Mouse (Mus musculus): Measurements from ENCODE around the gene Myf6. TPM values are rescaled to one million over a fixed set of nuclear protein-coding genes. Genes with fewer than 3 reads are reported as not detected.

Myf6 gene
- total and polyA plus RNA-seq, 3 experiments, result not detected

DNA sequence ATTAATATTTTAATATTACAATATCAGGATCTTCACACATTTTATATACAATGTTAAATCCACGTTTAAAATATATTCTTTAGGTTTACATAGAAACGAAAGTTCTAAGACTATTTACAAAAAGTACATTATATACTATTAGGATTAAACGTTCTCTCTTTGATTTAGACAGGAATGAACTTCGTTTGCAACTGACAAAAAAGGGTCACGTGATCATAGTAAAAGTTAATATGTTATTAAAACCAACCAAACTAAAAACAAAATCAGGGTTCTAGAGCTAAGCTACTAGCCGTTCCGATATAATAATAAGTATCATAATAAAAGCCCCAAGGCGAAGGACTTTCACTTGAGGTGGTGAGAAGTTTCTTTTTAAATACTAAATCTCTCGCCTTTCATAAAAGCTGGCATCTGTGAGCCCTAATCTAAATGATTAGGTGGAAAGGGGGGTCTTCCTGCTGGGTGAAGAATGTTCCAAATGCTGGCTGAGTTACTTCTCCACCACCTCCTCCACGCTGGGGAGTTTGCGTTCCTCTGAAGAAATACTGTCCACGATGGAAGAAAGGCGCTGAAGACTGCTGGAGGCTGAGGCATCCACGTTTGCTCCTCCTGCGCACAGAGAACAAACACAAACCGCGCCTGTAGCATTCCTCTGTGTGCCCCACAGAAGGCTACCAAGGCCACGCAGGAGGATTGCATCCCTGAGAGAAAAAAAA, 1.5 kb downstream of the Myf6 start:
- no peak overlapping the region for H3K4me3 ChIP-seq (replicated peaks in 1 of 3; ENCODE audit: low read depth in 2 of 3, low read length in 2 of 3, poor library complexity in 1 of 3)
- in situ Hi-C loops (cut with MboI; ENCODE audit: low pct_ligation_motif_present, low pct_unique_long_range_greater_than_20kb, low sequenced_read_pairs), result no loop called here
- no peak overlapping the region for H3K4me2 ChIP-seq (ENCODE audit: insufficient read depth, low read depth, poor library complexity, severe bottlenecking)

GRCm38 (mm10) chr10:107488654-107489315, 5.8 kb downstream of the Myf6 start:
- Histone ChIP-seq H3K9ac (ENCODE audit: insufficient read depth, low read depth) (no peak overlapping the region), H3K9me3 (replicated peaks; ENCODE audit: low read length) (peaks cover 59% of the 10 kb centered on the region), H3K27ac (ENCODE audit: insufficient read depth, low read depth) (no peak overlapping the region), H3K36me3 (replicated peaks in 1 of 2; ENCODE audit: control insufficient read depth in 1 of 2, insufficient read depth in 1 of 2, low read length in 1 of 2) (no peaks in the 10 kb centered on the region), H3K79me2 (replicated peaks; ENCODE audit: control insufficient read depth, extremely low read depth, insufficient read depth, poor library complexity, severe bottlenecking) (no peaks in the 10 kb centered on the region), H3K4me1 (ENCODE audit: control insufficient read depth in 1 of 2, insufficient read depth in 2 of 2) (no peaks in the 10 kb centered on the region), H3K27me3 (replicated peaks) (no peaks in the 10 kb centered on the region), H3K4me2 (ENCODE audit: insufficient read depth, low read depth, poor library complexity, severe bottlenecking) (no peak overlapping the region), H3K4me3 (replicated peaks in 1 of 3; ENCODE audit: low read depth in 2 of 3, low read length in 2 of 3, poor library complexity in 1 of 3) (no peak overlapping the region)
- DNase-seq (ENCODE audit: extremely low read depth), result no peak
- dilution Hi-C loops (cut with MboI; ENCODE audit: extremely low pct_ligation_motif_present, extremely low pct_unique_long_range_greater_than_20kb, low sequenced_read_pairs), result no loop called here
- in situ Hi-C loops (cut with MboI; ENCODE audit: low pct_ligation_motif_present, low pct_unique_long_range_greater_than_20kb, low sequenced_read_pairs), result no loop called here
- TF ChIP-seq IRF4 (IDR thresholded peaks at IDR 0.05; ENCODE audit: low read depth, low read length), result no peak
- no peak for TF ChIP-seq JUND (conservative IDR thresholded peaks at IDR 0.05; ENCODE audit: low read depth, low read length)
- no peak for TF ChIP-seq POLR2A (IDR thresholded peaks at IDR 0.05; ENCODE audit: low read depth, low read length)
- TF ChIP-seq HCFC1 (IDR thresholded peaks at IDR 0.05; ENCODE audit: low read depth, low read length), result no peak
- no peak for TF ChIP-seq PAX5 (IDR thresholded peaks at IDR 0.05; ENCODE audit: low read length)
- TF ChIP-seq MAZ (IDR thresholded peaks at IDR 0.05; ENCODE audit: low read depth, low read length), result no peak
- TF ChIP-seq NRF1 (IDR thresholded peaks at IDR 0.05; ENCODE audit: low read depth, low read length), result no peak
- no peak for TF ChIP-seq UBTF (IDR thresholded peaks at IDR 0.05; ENCODE audit: low read depth, low read length)
- TF ChIP-seq JUN (IDR thresholded peaks at IDR 0.05; ENCODE audit: insufficient read depth, low read depth, low read length), result no peak
- no peak for TF ChIP-seq ELF1 (IDR thresholded peaks at IDR 0.05; ENCODE audit: low read depth, low read length)
- no peak for TF ChIP-seq ZKSCAN1 (IDR thresholded peaks at IDR 0.05; ENCODE audit: borderline replicate concordance, low read depth, low read length)
- TF ChIP-seq E2F4 (IDR thresholded peaks at IDR 0.05; ENCODE audit: insufficient replicate concordance, low read depth, low read length), result no peak
- no peak for TF ChIP-seq MAX (IDR thresholded peaks at IDR 0.05; ENCODE audit: low read length)

More for the DNA sequence above, 1.5 kb downstream of the Myf6 start:
- H3K27ac ChIP-seq (ENCODE audit: insufficient read depth, low read depth), result no peak overlapping the region
- TF ChIP-seq SIN3A (IDR thresholded peaks at IDR 0.05; ENCODE audit: low read length), result no peak
- TF ChIP-seq SMC3 (IDR thresholded peaks at IDR 0.05; ENCODE audit: low read depth, low read length), result no peak
- no peak for TF ChIP-seq CHD1 (IDR thresholded peaks at IDR 0.05; ENCODE audit: low read depth, low read length)
- no peak for TF ChIP-seq CHD2 (IDR thresholded peaks at IDR 0.05; ENCODE audit: low read length)
- no peak for TF ChIP-seq TBP (conservative IDR thresholded peaks at IDR 0.05; ENCODE audit: low read depth, low read length)
- TF ChIP-seq TCF12 (IDR thresholded peaks at IDR 0.05; ENCODE audit: low read depth, low read length), result no peak
- TF ChIP-seq EP300 (IDR thresholded peaks at IDR 0.05; ENCODE audit: low read length), result no peak
- DNase-seq (ENCODE audit: extremely low read depth), result no peak
- H3K4me1 ChIP-seq (ENCODE audit: control insufficient read depth in 1 of 2, insufficient read depth in 2 of 2), result no peaks in the 10 kb centered on the region
- dilution Hi-C loops (cut with MboI; ENCODE audit: extremely low pct_ligation_motif_present, extremely low pct_unique_long_range_greater_than_20kb, low sequenced_read_pairs), result no loop called here
- H3K9ac ChIP-seq (ENCODE audit: insufficient read depth, low read depth), result no peak overlapping the region
- H3K9me3 ChIP-seq (replicated peaks; ENCODE audit: low read length), result peaks cover 43% of the 10 kb centered on the region
- no peaks in the 10 kb centered on the region for H3K79me2 ChIP-seq (replicated peaks; ENCODE audit: control insufficient read depth, extremely low read depth, insufficient read depth, poor library complexity, severe bottlenecking)
- no peaks in the 10 kb centered on the region for H3K36me3 ChIP-seq (replicated peaks in 1 of 2; ENCODE audit: control insufficient read depth in 1 of 2, insufficient read depth in 1 of 2, low read length in 1 of 2)
- no peaks in the 10 kb centered on the region for H3K27me3 ChIP-seq (replicated peaks)
